Mouse (Mus musculus) midbrain, embryonic 15.5 days (tissue): ENCODE results near the gene Whrn. TPM values are rescaled to one million over a fixed set of nuclear protein-coding genes. Genes with fewer than 3 reads are reported as not detected.

Experiments
- ATAC-seq: fragments of 200-750 bp; cut with Nextera tagmentation; replicated peaks from 2 replicates; pipeline ENCODE4 v1.8.0; 2017; ENCODE audit warnings: moderate TSS enrichment
- H3K27ac ChIP-seq: fragments of 300-500 bp; sonication (generic); 2 replicates; pipeline ENCODE4 v1.5.1; 2015; ENCODE audit warnings: mild to moderate bottlenecking, inconsistent platforms
- H3K27me3 ChIP-seq: fragments of 300-500 bp; sonication (generic); replicated peaks from 2 replicates; pipeline ENCODE4 v1.6.1; 2015; ENCODE audit warnings: inconsistent platforms
- H3K36me3 ChIP-seq: fragments of 300-500 bp; sonication (generic); replicated peaks from 2 replicates; pipeline ENCODE4 v1.6.1; 2015; ENCODE audit warnings: inconsistent platforms
- H3K4me1 ChIP-seq: fragments of 300-500 bp; sonication (generic); 2 replicates; pipeline ENCODE4 v1.6.1; 2015; ENCODE audit warnings: inconsistent platforms
- H3K4me2 ChIP-seq: fragments of 300-500 bp; sonication (generic); 2 replicates; pipeline ENCODE4 v1.6.1; 2015; ENCODE audit warnings: inconsistent platforms, mild to moderate bottlenecking, moderate library complexity
- H3K4me3 ChIP-seq: fragments of 300-500 bp; sonication (generic); 2 replicates; pipeline ENCODE4 v1.5.1; 2015; ENCODE audit warnings: mild to moderate bottlenecking, inconsistent platforms
- H3K9ac ChIP-seq: fragments of 300-500 bp; sonication (generic); 2 replicates; pipeline ENCODE4 v1.6.1; 2015; ENCODE audit warnings: mild to moderate bottlenecking, inconsistent platforms
- H3K9me3 ChIP-seq: fragments of 300-500 bp; sonication (generic); 2 replicates; pipeline ENCODE4 v1.6.1; 2016; ENCODE audit warnings: inconsistent platforms
- WGBS: fragments of 180-500 bp; shearing (Covaris S2); methylation state at CpG from one replicate; pipeline ENCODE4 v1.1.7; 2015; ENCODE audit warnings: mixed read lengths; 5-methylcytosine and 5-hydroxymethylcytosine counted together
- polyA plus RNA-seq: library from polyadenylated mRNA; unstranded; fragments of >200 nt; fragmentation: Nextera tagmentation; extraction: Ambion mirVana; gene quantifications from 2 replicates; pipeline ENCODE4 v1.2.1, GENCODE M21; 2015

Whrn gene
- polyA plus RNA-seq, 1 experiment from 2014 or later: 6.5 TPM

DNA sequence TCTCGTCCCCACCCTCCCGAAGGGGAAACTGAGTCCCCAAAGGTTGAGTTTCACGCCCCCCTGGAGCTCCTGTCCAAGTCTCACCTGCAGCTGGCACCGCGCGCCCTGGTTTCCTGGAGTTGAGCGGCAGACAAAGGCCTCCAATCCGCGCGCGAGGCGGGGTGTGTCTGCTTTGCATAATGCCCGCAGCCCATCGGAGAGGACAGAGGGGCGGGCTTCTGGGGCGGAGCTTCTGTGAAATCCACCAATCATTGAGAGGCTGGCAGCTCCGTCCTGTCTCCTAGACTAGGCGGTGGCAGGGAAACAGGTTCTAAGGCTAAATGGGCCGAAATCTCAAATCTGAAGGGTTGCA, 85.2 kb downstream of the Whrn start:
- H3K27ac ChIP-seq: peak overlapping the region; percentile 71
- under 1% methylated on average over 19 of the region's 19 CpGs for WGBS

DNA sequence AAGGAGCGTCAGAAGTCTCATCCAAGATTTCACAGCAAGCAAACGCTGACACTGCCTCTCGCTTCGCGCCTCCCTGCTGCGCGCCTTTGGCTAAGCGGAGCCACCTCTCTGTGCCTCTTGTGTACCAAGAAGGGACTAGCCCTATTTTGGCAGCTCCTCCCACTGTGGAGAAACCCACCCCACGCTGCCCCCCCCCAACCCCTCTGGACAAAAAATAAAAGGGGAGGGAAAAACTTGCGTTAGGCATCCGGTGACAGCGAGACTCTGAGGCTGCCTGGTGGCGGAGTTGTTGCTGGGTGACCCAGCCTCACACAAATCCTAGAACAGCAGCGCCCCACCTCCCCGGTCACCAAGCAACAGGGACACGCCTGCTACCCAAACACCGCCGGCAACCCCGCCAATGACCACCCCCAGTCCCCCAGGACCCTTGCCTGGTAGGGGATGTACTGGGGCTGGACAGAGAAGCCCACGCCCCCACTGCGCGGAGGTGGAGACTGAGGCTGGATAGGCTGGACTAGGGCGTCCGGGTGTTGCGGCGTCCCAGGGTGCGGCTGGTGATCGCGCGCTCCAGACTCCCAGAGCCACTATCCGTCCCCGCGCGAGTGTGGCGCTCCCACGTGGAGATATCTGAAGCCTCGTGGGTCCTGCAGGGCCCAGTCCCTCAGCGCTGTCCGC, 85.7 kb downstream of the Whrn start:
- WGBS: under 1% methylated on average over 35 of the region's 39 CpGs
- Histone ChIP-seq H3K9ac (peak overlapping the region; percentile 40), H3K9me3 (no peaks in the 10 kb centered on the region), H3K4me3 (peak overlapping the region; percentile 57), H3K27me3 (no peaks in the 10 kb centered on the region), H3K4me2 (peak overlapping the region; percentile 100), H3K4me1 (peaks cover 33% of the 10 kb centered on the region), H3K27ac (peak overlapping the region; percentile 71), H3K36me3 (no peaks in the 10 kb centered on the region)
- ATAC-seq: peak; percentile 79

More for the DNA sequence above, 85.2 kb downstream of the Whrn start:
- Histone ChIP-seq H3K36me3 (no peaks in the 10 kb centered on the region), H3K4me1 (peaks cover 28% of the 10 kb centered on the region), H3K4me2 (peak overlapping the region; percentile 100), H3K9ac (peak overlapping the region; percentile 40), H3K4me3 (peak overlapping the region; percentile 57), H3K9me3 (no peaks in the 10 kb centered on the region), H3K27me3 (no peaks in the 10 kb centered on the region)
- ATAC-seq: peak; percentile 95

DNA sequence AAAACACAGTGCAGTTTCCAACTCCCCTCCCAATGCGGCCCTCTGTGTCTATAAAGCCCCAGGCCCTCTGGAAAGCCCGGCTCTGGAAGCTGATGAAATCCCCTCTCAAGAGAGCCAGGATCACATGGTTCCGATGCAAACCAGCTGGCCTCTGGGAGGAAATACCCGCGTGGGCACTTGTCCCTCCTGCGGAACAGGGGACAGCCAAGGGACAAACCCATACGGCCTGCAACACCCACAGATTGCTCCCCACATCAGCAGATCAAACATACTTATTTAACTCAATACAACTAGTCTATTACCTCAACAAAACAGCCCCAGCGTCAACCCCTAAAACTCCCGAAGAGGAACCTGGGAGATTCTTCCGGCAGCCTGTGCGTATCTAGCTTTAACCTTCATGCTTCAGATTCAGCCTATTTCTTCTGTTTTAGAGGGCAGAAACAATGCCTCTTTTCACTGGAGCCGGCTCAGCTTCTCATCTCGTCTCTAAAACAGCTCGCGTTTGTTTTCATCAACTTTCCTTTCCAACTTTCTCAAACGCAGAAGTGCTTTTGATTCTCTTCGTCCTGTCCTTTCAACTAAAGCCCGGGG, 86.4 kb downstream of the Whrn start:
- no peak for ATAC-seq
- peak overlapping the region; percentile 57 for H3K4me3 ChIP-seq
- peak overlapping the region; percentile 100 for H3K4me2 ChIP-seq
- peak overlapping the region; percentile 71 for H3K27ac ChIP-seq
- peaks cover 39% of the 10 kb centered on the region for H3K4me1 ChIP-seq
- WGBS: 2% methylated on average over 18 of the region's 18 CpGs
- H3K27me3 ChIP-seq: no peaks in the 10 kb centered on the region
- H3K9ac ChIP-seq: peak overlapping the region; percentile 40
- H3K36me3 ChIP-seq: no peaks in the 10 kb centered on the region
- no peaks in the 10 kb centered on the region for H3K9me3 ChIP-seq

DNA sequence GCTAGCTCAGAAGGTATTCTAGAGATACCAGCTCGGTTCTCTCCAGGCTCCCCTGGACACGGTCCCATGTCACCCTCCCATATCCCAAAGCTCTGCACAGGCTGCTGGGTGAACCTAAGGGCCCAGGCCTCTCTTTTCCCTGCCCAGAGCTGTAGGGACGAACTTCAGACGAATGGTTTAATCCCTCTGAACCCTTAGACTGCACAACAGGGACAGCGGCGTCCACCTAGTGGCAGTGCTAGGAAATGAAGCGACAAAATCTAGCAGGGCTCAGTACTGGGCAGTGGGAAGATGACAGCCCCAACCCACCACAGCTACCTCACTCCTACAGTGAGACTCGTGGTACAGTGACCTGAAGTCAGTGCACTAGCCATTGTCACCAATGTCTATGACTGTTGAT, 87.1 kb downstream of the Whrn start:
- Histone ChIP-seq H3K9me3 (no peaks in the 10 kb centered on the region), H3K36me3 (no peaks in the 10 kb centered on the region), H3K4me3 (peak overlapping the region; percentile 57), H3K27me3 (no peaks in the 10 kb centered on the region), H3K27ac (peak overlapping the region; percentile 71), H3K4me2 (peak overlapping the region; percentile 100), H3K4me1 (peaks cover 47% of the 10 kb centered on the region), H3K9ac (no peak overlapping the region)
- ATAC-seq: peak; percentile 34
- WGBS: 5% methylated on average over 8 of the region's 8 CpGs

DNA sequence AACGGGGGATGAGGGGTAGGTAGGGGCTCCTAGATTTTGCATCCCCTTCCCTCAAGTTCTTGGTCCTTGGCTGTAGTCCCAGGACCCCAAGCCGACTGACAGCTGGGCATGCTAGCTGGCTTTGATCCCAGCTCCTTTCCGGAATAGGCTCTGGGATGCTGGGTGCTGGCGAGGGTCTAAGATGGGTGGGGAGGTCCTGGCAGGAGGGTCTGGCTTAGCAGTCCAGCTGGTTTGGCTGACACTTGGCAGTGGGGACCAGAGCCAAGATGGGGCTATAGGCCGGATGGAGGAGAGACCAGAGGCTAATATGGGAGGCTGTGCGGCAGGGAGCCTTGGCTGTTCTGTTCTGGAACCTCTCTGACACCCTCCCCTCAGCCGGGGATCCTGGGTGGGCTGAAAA, 87.5 kb downstream of the Whrn start:
- H3K9me3 ChIP-seq: no peaks in the 10 kb centered on the region
- H3K27ac ChIP-seq: peak overlapping the region; percentile 71; the same call in 1 of the 2 replicates
- H3K4me3 ChIP-seq: peak overlapping the region; percentile 57; the same call in 1 of the 2 replicates
- ATAC-seq: no peak
- H3K27me3 ChIP-seq: no peaks in the 10 kb centered on the region
- no peaks in the 10 kb centered on the region for H3K36me3 ChIP-seq
- WGBS: 45% methylated on average over 7 of the region's 7 CpGs
- H3K9ac ChIP-seq: no peak overlapping the region
- H3K4me1 ChIP-seq: peaks cover 51% of the 10 kb centered on the region
- peak overlapping the region; percentile 100 for H3K4me2 ChIP-seq

DNA sequence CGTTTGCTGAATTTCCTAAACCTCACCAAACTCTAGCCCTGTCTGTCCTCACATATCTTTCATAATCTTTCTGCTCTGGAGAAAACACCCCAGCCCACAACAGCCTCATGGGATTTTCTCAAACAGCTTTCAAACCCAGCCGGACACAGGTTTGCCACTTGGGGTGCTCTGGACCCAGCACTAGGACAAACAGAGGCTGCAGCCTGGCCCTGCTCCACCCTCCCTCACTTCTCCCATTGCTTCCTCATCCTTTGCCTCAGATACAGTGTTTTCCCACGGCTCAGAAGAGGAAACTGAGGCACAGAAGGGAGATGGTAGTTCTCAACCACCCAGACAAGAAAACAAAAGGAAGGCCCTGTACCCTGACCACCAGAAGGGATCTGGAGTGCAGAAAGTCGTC, 90.1 kb downstream of the Whrn start:
- no peak overlapping the region for H3K4me2 ChIP-seq
- ATAC-seq: no peak
- peaks cover 56% of the 10 kb centered on the region for H3K4me1 ChIP-seq
- no peak overlapping the region for H3K9ac ChIP-seq
- no peak overlapping the region for H3K27ac ChIP-seq
- WGBS: 61% methylated on average over 4 of the region's 4 CpGs
- H3K4me3 ChIP-seq: no peak overlapping the region
- no peaks in the 10 kb centered on the region for H3K27me3 ChIP-seq
- no peaks in the 10 kb centered on the region for H3K36me3 ChIP-seq
- H3K9me3 ChIP-seq: no peaks in the 10 kb centered on the region

DNA sequence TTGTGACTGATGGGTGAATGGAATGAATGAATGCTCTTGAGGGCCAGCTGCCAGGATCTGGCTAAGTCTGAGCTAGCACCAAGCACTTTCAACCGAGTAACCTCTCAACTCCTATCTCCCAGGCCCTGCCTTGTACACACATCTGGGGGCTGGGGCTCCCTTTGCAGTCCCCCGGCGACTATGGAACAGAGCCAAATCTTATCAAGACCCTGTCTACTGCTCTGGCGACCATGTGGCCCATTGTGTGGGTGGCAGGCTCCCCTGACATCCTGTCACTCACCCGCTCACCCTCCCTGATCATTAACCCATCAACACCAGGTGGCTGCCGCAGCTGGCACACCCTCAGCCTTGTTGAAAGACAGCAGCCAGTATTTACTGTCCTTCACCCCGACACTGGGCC, 90.7 kb downstream of the Whrn start:
- no peaks in the 10 kb centered on the region for H3K27me3 ChIP-seq
- no peaks in the 10 kb centered on the region for H3K9me3 ChIP-seq
- no peak overlapping the region for H3K27ac ChIP-seq
- no peak for ATAC-seq
- H3K4me3 ChIP-seq: no peak overlapping the region
- H3K4me2 ChIP-seq: no peak overlapping the region
- WGBS: 11% methylated on average over 7 of the region's 7 CpGs
- H3K36me3 ChIP-seq: no peaks in the 10 kb centered on the region
- H3K4me1 ChIP-seq: peaks cover 53% of the 10 kb centered on the region
- no peak overlapping the region for H3K9ac ChIP-seq

DNA sequence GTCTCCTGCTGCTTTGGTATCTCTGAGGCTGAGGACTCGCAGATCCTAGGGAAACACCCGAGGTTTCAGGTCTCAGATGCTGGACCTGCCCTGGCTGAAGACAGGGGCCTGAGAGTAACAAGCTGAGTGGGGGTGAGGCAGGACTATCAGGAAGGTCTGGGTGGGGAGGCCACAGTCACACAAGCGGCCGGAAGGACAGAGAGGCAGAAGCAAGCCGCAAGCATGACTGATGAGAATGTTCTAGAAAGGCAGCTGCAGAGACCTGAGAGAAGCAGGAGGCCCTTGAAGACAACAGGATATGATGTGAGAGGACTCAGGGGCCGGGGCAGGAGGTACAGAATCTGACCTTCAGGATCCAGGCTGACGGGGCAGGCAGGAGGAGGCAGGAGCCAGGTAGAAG, 91.6 kb downstream of the Whrn start:
- Histone ChIP-seq H3K36me3 (no peaks in the 10 kb centered on the region), H3K4me1 (peaks cover 49% of the 10 kb centered on the region), H3K9ac (no peak overlapping the region), H3K27ac (no peak overlapping the region), H3K27me3 (no peaks in the 10 kb centered on the region), H3K4me2 (no peak overlapping the region), H3K4me3 (no peak overlapping the region), H3K9me3 (no peaks in the 10 kb centered on the region)
- no peak for ATAC-seq
- WGBS: 80% methylated on average over 7 of the region's 7 CpGs

DNA sequence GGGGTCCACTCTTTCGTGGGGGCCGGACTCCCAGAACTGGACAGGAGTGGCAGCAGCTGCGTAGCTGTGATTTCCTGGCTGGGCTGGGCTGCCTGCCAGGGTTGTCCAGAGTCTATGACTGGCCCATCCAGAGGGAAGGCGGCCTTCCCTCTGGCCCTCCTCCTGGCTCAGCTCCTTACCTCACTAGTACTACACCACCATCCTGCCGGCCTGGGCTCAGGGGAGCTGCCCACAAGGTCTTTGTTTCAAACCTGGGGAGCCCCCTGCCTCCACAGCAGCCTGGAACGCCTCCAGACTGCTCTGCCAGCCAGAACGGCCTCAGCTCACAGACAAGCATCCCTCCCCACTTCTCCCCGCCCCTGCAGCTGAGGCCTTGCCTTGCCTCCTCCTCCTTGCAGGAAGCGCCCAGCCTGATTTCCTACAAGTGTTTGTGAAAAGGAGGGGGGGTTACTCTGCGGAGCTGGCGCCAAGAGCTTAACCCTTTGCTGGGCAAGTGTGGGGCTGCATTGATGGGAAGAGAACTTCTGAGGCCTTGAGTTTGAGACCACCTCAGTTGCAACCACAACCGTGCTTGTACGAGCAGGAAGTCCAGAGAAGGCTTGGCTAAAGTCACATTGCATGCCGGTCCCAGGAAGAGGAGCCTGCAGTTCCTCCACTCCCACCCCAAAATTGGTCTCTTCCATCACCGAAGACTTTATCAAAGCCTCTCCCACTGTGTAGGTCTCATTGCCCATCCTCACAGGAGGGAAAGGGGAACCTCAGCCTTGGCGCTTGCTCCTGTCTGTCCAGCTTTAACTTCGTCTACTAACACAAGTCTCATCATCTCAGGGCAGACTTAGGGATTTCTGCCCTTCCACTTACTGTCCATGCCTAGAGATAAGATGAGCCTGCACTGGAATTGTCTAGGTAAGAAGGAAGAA, 92.5 kb downstream of the Whrn start, which contains the start of gene Akna:
Gene Akna, minus strand, starts transcription at position 315 of the 920 bp plus-strand sequence.
- no peak within 1 kb of the TSS; the same call in 1 of the 2 replicates for H3K9ac ChIP-seq
- H3K36me3 ChIP-seq: no peaks in the 10 kb centered on the region
- peak within 1 kb of the TSS; percentile 33 for H3K4me2 ChIP-seq
- peak; percentile 74 for ATAC-seq
- H3K4me3 ChIP-seq: peak within 1 kb of the TSS; percentile 17; the same call in 1 of the 2 replicates
- H3K4me1 ChIP-seq: peaks cover 40% of the 10 kb centered on the region
- no peaks in the 10 kb centered on the region for H3K9me3 ChIP-seq
- H3K27ac ChIP-seq: peak within 1 kb of the TSS; percentile 73
- 13% methylated on average over 17 of the region's 17 CpGs for WGBS
- H3K27me3 ChIP-seq: no peaks in the 10 kb centered on the region

DNA sequence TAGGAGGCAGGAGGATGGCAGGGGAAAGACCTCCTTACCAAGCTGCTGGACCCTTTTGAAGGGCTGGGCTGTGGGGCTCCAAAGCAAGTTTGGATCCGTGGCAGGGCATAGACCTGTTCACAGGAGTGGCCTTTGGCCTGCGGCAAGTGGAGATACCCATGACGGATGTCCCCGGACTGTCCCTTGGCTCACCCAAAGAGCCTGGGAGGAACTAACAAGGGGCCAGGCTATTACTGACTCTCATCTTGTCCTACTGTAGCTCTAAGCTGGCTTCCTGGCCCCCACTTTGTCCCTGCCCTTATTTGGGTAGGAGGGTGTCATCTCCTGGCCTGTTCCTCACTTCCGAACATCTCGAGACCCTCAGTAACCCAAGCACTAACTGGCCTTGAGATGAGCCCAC, 93.2 kb downstream of the Whrn start:
- Histone ChIP-seq H3K27me3 (no peaks in the 10 kb centered on the region), H3K4me3 (0 out of 2 replicates have a peak overlapping the region, but pooled peaks have one; percentile 17), H3K4me2 (peak overlapping the region; percentile 33), H3K9ac (no peak overlapping the region; the same call in 1 of the 2 replicates), H3K27ac (peak overlapping the region; percentile 73), H3K36me3 (no peaks in the 10 kb centered on the region), H3K9me3 (no peaks in the 10 kb centered on the region), H3K4me1 (peaks cover 34% of the 10 kb centered on the region)
- WGBS: 74% methylated on average over 6 of the region's 6 CpGs
- ATAC-seq: peak; percentile 6; the same call in 1 of the 2 replicates

DNA sequence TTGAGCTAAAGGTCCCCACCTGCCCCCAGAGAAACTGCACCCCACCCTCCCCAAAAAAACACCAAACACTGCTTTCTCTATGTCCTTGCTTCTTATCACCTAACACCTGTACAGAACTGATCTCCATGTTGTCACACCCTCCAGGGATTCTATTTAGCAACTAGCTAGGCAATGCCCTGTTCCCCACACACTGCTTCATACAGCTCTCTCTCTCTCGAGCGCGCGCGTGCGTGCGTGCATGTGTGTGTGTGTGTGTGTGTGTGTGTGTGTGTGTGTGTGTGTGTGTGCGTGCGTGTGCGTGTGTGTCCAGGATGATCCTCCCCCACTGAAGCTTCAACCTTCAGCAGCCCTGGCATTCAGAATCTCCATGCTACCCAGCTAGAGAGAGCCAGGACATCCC, 93.7 kb downstream of the Whrn start:
- peaks cover 34% of the 10 kb centered on the region for H3K4me1 ChIP-seq
- no peaks in the 10 kb centered on the region for H3K27me3 ChIP-seq
- H3K4me3 ChIP-seq: no peak overlapping the region
- WGBS: 78% methylated on average over 10 of the region's 10 CpGs
- H3K9me3 ChIP-seq: no peaks in the 10 kb centered on the region
- no peaks in the 10 kb centered on the region for H3K36me3 ChIP-seq
- ATAC-seq: no peak
- peak overlapping the region; percentile 33; the same call in 1 of the 2 replicates for H3K4me2 ChIP-seq
- no peak overlapping the region for H3K9ac ChIP-seq
- H3K27ac ChIP-seq: no peak overlapping the region

DNA sequence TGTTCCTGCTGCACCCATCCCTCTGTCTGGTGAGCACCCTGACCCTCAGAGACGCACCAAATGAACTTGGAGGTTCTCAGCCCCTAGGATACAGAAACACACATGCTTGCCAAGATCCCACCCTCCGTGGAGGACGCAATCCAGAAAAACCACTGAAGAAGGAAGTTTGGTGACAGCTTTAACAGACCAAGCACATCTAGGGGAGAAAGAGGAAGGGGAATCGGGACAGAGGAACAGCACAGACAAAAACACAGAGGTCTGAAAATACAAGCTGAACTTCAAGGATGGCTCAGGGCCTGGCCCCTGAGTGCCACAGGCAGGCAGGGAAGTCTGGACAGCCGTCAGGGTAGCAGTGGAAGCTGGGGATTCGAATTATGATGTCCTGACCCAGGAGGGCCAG, 94.2 kb downstream of the Whrn start:
- Histone ChIP-seq H3K27ac (no peak overlapping the region), H3K4me1 (peaks cover 34% of the 10 kb centered on the region), H3K4me2 (no peak overlapping the region), H3K4me3 (no peak overlapping the region), H3K36me3 (no peaks in the 10 kb centered on the region), H3K9ac (no peak overlapping the region), H3K27me3 (no peaks in the 10 kb centered on the region), H3K9me3 (no peaks in the 10 kb centered on the region)
- no peak for ATAC-seq
- WGBS: 84% methylated on average over 6 of the region's 6 CpGs
